Mouse (Mus musculus): ENCODE results near the gene Adarb2. TPM values are rescaled to one million over a fixed set of nuclear protein-coding genes. Genes with fewer than 3 reads are reported as not detected.

Gene Adarb2
- total and polyA plus RNA-seq, 3 experiments: not detected

GRCm38 (mm10) chr13:8445415-8445814 is 242.7 kb downstream of the Adarb2 start:
- Histone ChIP-seq H3K27ac (ENCODE audit: insufficient read depth, low read depth) (no peak overlapping the region), H3K4me1 (ENCODE audit: control insufficient read depth in 1 of 2, insufficient read depth in 2 of 2) (no peaks in the 10 kb centered on the region), H3K9me3 (replicated peaks; ENCODE audit: low read length) (no peaks in the 10 kb centered on the region), H3K9ac (ENCODE audit: insufficient read depth, low read depth) (no peak overlapping the region), H3K79me2 (replicated peaks; ENCODE audit: control insufficient read depth, extremely low read depth, insufficient read depth, poor library complexity, severe bottlenecking) (no peaks in the 10 kb centered on the region), H3K4me3 (replicated peaks in 1 of 3; ENCODE audit: low read depth in 2 of 3, low read length in 2 of 3, poor library complexity in 1 of 3) (no peak overlapping the region), H3K27me3 (replicated peaks) (no peaks in the 10 kb centered on the region), H3K4me2 (ENCODE audit: insufficient read depth, low read depth, poor library complexity, severe bottlenecking) (no peak overlapping the region), H3K36me3 (replicated peaks in 1 of 2; ENCODE audit: control insufficient read depth in 1 of 2, insufficient read depth in 1 of 2, low read length in 1 of 2) (no peaks in the 10 kb centered on the region)
- no peak for DNase-seq (ENCODE audit: extremely low read depth)
- in situ Hi-C loops (cut with MboI; ENCODE audit: low pct_ligation_motif_present, low pct_unique_long_range_greater_than_20kb, low sequenced_read_pairs) (no loop called here), dilution Hi-C loops (cut with MboI; ENCODE audit: extremely low pct_ligation_motif_present, extremely low pct_unique_long_range_greater_than_20kb, low sequenced_read_pairs) (no loop called here)
- TF ChIP-seq CHD2 (IDR thresholded peaks at IDR 0.05; ENCODE audit: low read length) (no peak), IRF4 (IDR thresholded peaks at IDR 0.05; ENCODE audit: low read depth, low read length) (no peak), CHD1 (IDR thresholded peaks at IDR 0.05; ENCODE audit: low read depth, low read length) (no peak), NRF1 (IDR thresholded peaks at IDR 0.05; ENCODE audit: low read depth, low read length) (no peak), JUN (IDR thresholded peaks at IDR 0.05; ENCODE audit: insufficient read depth, low read depth, low read length) (no peak)

GRCm38 (mm10) chr13:8448192-8448879 is 245.7 kb downstream of the Adarb2 start:
- TF ChIP-seq JUND (conservative IDR thresholded peaks at IDR 0.05; ENCODE audit: low read depth, low read length) (no peak), MYC (IDR thresholded peaks at IDR 0.05; ENCODE audit: low read depth, low read length) (no peak), USF2 (conservative IDR thresholded peaks at IDR 0.05; ENCODE audit: low read depth, low read length) (no peak), TCF12 (IDR thresholded peaks at IDR 0.05; ENCODE audit: low read depth, low read length) (no peak), NRF1 (IDR thresholded peaks at IDR 0.05; ENCODE audit: low read depth, low read length) (no peak), CTCF (conservative IDR thresholded peaks at IDR 0.05 in 1 of 2, IDR thresholded peaks at IDR 0.05 in 1 of 2; ENCODE audit: low read depth in 2 of 2, low read length in 2 of 2) (no peak)

DNA sequence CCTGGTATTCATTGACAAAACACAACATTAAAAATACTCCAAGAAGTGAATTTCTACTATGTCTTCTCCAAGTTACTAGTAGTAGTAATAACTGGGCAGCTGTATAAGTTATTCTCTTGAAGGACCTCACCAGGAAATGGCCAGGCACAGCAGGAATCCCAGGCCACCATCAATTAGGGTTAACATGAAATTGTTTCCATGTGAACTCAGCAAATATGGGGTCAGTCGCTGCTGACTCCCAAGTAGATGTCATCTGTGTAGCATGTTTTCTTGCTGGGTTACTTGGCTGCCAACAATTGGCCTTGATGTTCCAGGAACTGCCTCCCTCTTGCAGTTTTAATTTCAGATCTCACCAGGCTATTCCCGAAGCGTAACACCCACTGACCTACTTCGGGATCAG is 248.9 kb downstream of the Adarb2 start:
- H3K4me2 ChIP-seq (ENCODE audit: insufficient read depth, low read depth, poor library complexity, severe bottlenecking): no peak overlapping the region
- no peaks in the 10 kb centered on the region for H3K36me3 ChIP-seq (replicated peaks in 1 of 2; ENCODE audit: control insufficient read depth in 1 of 2, insufficient read depth in 1 of 2, low read length in 1 of 2)
- TF ChIP-seq MAZ (IDR thresholded peaks at IDR 0.05; ENCODE audit: low read depth, low read length) (no peak), USF2 (conservative IDR thresholded peaks at IDR 0.05; ENCODE audit: low read depth, low read length) (no peak), IRF4 (IDR thresholded peaks at IDR 0.05; ENCODE audit: low read depth, low read length) (no peak), ZMIZ1 (IDR thresholded peaks at IDR 0.05; ENCODE audit: low read depth, low read length) (no peak), NRF1 (IDR thresholded peaks at IDR 0.05; ENCODE audit: low read depth, low read length) (no peak), PAX5 (IDR thresholded peaks at IDR 0.05; ENCODE audit: low read length) (no peak), POLR2A (IDR thresholded peaks at IDR 0.05; ENCODE audit: low read depth, low read length) (no peak), UBTF (IDR thresholded peaks at IDR 0.05; ENCODE audit: low read depth, low read length) (no peak), SMC3 (IDR thresholded peaks at IDR 0.05; ENCODE audit: low read depth, low read length) (no peak), EP300 (IDR thresholded peaks at IDR 0.05; ENCODE audit: low read length) (no peak), USF1 (IDR thresholded peaks at IDR 0.05; ENCODE audit: low read depth, low read length) (no peak), SIN3A (IDR thresholded peaks at IDR 0.05; ENCODE audit: low read length) (no peak), MAFK (IDR thresholded peaks at IDR 0.05; ENCODE audit: insufficient replicate concordance, low read length) (no peak), RAD21 (IDR thresholded peaks at IDR 0.05; ENCODE audit: low read depth, low read length) (no peak), TCF12 (IDR thresholded peaks at IDR 0.05; ENCODE audit: low read depth, low read length) (no peak), MYC (IDR thresholded peaks at IDR 0.05; ENCODE audit: low read depth, low read length) (no peak), CTCF (conservative IDR thresholded peaks at IDR 0.05 in 1 of 2, IDR thresholded peaks at IDR 0.05 in 1 of 2; ENCODE audit: low read depth in 2 of 2, low read length in 2 of 2) (no peak), HCFC1 (IDR thresholded peaks at IDR 0.05; ENCODE audit: low read depth, low read length) (no peak), GABPA (IDR thresholded peaks at IDR 0.05; ENCODE audit: insufficient replicate concordance, low read depth, low read length) (no peak)
- H3K27ac ChIP-seq (ENCODE audit: insufficient read depth, low read depth): no peak overlapping the region
- DNase-seq (ENCODE audit: extremely low read depth): no peak
- peaks cover 2 to 3% of the 10 kb centered on the region in 2 experiments; a peak in 3 of 4 replicates for H3K4me1 ChIP-seq (ENCODE audit: control insufficient read depth in 1 of 2, insufficient read depth in 2 of 2)
- in situ Hi-C loops (cut with MboI; ENCODE audit: low pct_ligation_motif_present, low pct_unique_long_range_greater_than_20kb, low sequenced_read_pairs) (no loop called here), dilution Hi-C loops (cut with MboI; ENCODE audit: extremely low pct_ligation_motif_present, extremely low pct_unique_long_range_greater_than_20kb, low sequenced_read_pairs) (no loop called here)
- no peak overlapping the region for H3K4me3 ChIP-seq (replicated peaks in 1 of 3; ENCODE audit: low read depth in 2 of 3, low read length in 2 of 3, poor library complexity in 1 of 3)
- H3K27me3 ChIP-seq (replicated peaks): no peaks in the 10 kb centered on the region
- no peaks in the 10 kb centered on the region for H3K9me3 ChIP-seq (replicated peaks; ENCODE audit: low read length)
- H3K9ac ChIP-seq (ENCODE audit: insufficient read depth, low read depth): no peak overlapping the region
- no peaks in the 10 kb centered on the region for H3K79me2 ChIP-seq (replicated peaks; ENCODE audit: control insufficient read depth, extremely low read depth, insufficient read depth, poor library complexity, severe bottlenecking)

More at GRCm38 (mm10) chr13:8448192-8448879, 245.7 kb downstream of the Adarb2 start:
- dilution Hi-C loops (cut with MboI; ENCODE audit: extremely low pct_ligation_motif_present, extremely low pct_unique_long_range_greater_than_20kb, low sequenced_read_pairs) (no loop called here), in situ Hi-C loops (cut with MboI; ENCODE audit: low pct_ligation_motif_present, low pct_unique_long_range_greater_than_20kb, low sequenced_read_pairs) (no loop called here)
- DNase-seq (ENCODE audit: extremely low read depth): no peak
- Histone ChIP-seq H3K79me2 (replicated peaks; ENCODE audit: control insufficient read depth, extremely low read depth, insufficient read depth, poor library complexity, severe bottlenecking) (no peaks in the 10 kb centered on the region), H3K9ac (ENCODE audit: insufficient read depth, low read depth) (no peak overlapping the region), H3K36me3 (replicated peaks in 1 of 2; ENCODE audit: control insufficient read depth in 1 of 2, insufficient read depth in 1 of 2, low read length in 1 of 2) (no peaks in the 10 kb centered on the region), H3K4me1 (ENCODE audit: control insufficient read depth in 1 of 2, insufficient read depth in 2 of 2) (no peaks in the 10 kb centered on the region), H3K27me3 (replicated peaks) (no peaks in the 10 kb centered on the region), H3K4me2 (ENCODE audit: insufficient read depth, low read depth, poor library complexity, severe bottlenecking) (no peak overlapping the region), H3K9me3 (replicated peaks; ENCODE audit: low read length) (no peaks in the 10 kb centered on the region), H3K27ac (ENCODE audit: insufficient read depth, low read depth) (no peak overlapping the region), H3K4me3 (replicated peaks in 1 of 3; ENCODE audit: low read depth in 2 of 3, low read length in 2 of 3, poor library complexity in 1 of 3) (no peak overlapping the region)
